ENCODE assay signal across 10 mouse cellular contexts in the genomic region with DNA sequence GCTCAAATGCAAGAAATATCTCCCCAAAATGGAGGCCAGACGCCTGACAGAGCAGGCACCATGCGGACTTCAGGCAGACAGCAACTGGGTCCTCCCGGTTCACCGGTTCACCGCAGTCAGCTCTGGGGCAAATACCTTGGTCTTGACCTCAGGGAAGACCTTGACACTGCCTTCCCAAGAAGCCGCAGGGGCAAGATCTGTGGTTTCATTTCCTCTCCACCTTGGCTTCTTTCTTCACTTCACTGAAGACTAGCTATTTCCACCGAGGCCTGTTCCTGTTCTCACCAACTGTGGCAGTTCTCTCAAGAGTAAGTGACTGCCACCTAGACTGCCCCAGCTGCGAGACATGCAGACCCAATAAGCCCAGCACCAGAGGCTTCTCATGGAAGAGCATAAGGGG. TPM values are rescaled to one million over a fixed set of nuclear protein-coding genes. Genes with fewer than 3 reads are reported as not detected.
DNase-seq lines count a peak whose midpoint lies in the region; ATAC-seq lines count a peak whose summit lies in the region.
"Had no signal": no experiment of that assay in that cellular context is flagged by ENCODE, and none has a peak within 500 bp of the region (broad histone marks: within the 10 kb centered on the region; RNA-seq: fewer than 3 reads in every experiment).

No protein-coding gene starts in this region.

- H3K9ac ChIP-seq in heart, embryonic 15.5 days, result no peak overlapping the region
- H3K9ac ChIP-seq in heart, embryonic 11.5 days (ENCODE audit: low read depth, low read length), result no peak overlapping the region
- H3K9ac ChIP-seq: embryonic facial prominence, embryonic 15.5 days had no signal

- intact Hi-C loops in left cerebral cortex, postnatal 14 days (cut with DNase I), result loop anchor here (5.0 kb wide), 1 partner anchor 38 kb away; no protein-coding TSS in a partner anchor

- ATAC-seq in heart, embryonic 15.5 days (replicated peaks; ENCODE audit: insufficient number of reproducible peaks, insufficient read depth, low FRiP score, low read depth), result no peak
- no peak for ATAC-seq in heart, embryonic 11.5 days (replicated peaks; ENCODE audit: insufficient number of reproducible peaks, low FRiP score, low TSS enrichment)
- ATAC-seq in activated CD4-positive, CD25-positive, alpha-beta regulatory T cell, adult 4 months, result peak; percentile 72

- H3K27me3 ChIP-seq in heart, embryonic 15.5 days, result no peaks in the 10 kb centered on the region
- no peaks in the 10 kb centered on the region for H3K27me3 ChIP-seq in heart, embryonic 11.5 days (ENCODE audit: control insufficient read depth, insufficient read depth, low read length)
- H3K27me3 ChIP-seq: embryonic facial prominence, embryonic 15.5 days had no signal

- H3K36me3 ChIP-seq in heart, embryonic 15.5 days, result no peaks in the 10 kb centered on the region
- no peaks in the 10 kb centered on the region for H3K36me3 ChIP-seq in heart, embryonic 11.5 days (ENCODE audit: control insufficient read depth, insufficient read depth, low read length)
- H3K36me3 ChIP-seq: embryonic facial prominence, embryonic 15.5 days had no signal

- H3K27ac ChIP-seq in heart, embryonic 15.5 days, result peak overlapping the region; percentile 60
- H3K27ac ChIP-seq in heart, embryonic 11.5 days (ENCODE audit: low read depth, low read length), result no peak overlapping the region
- H3K27ac ChIP-seq: embryonic facial prominence, embryonic 15.5 days had no signal

- H3K4me3 ChIP-seq in heart, embryonic 15.5 days, result no peak overlapping the region
- H3K4me3 ChIP-seq in heart, embryonic 11.5 days (ENCODE audit: low read depth, low read length), result no peak overlapping the region
- H3K4me3 ChIP-seq: embryonic facial prominence, embryonic 15.5 days had no signal

- no peak overlapping the region for H3K4me2 ChIP-seq in heart, embryonic 15.5 days
- no peak overlapping the region for H3K4me2 ChIP-seq in heart, embryonic 11.5 days
- H3K4me2 ChIP-seq: embryonic facial prominence, embryonic 15.5 days; midbrain, embryonic 11.5 days had no signal

- peak; percentile 91 for DNase-seq in A20 (ENCODE audit: low read depth, low spot score)
- DNase-seq in natural killer cell, adult 2 months (ENCODE audit: low spot score in 2 of 2), result peak; percentile 55 to 73
- DNase-seq in neural tube, embryonic 10.5 days (ENCODE audit: extremely low spot score, low spot score), result no peak
- no peak for DNase-seq in left cerebral cortex, postnatal 14 days (ENCODE audit: low spot score in 2 of 2)
- no peak for DNase-seq in right cerebral cortex, adult 18-20 months

- no peaks in the 10 kb centered on the region for H3K9me3 ChIP-seq in heart, embryonic 15.5 days (replicated peaks)
- H3K9me3 ChIP-seq in heart, embryonic 11.5 days (replicated peaks; ENCODE audit: control insufficient read depth, low read length), result no peaks in the 10 kb centered on the region
- H3K9me3 ChIP-seq: embryonic facial prominence, embryonic 15.5 days had no signal

- peaks cover 25% of the 10 kb centered on the region for H3K4me1 ChIP-seq in heart, embryonic 15.5 days (replicated peaks)
- peaks cover 21% of the 10 kb centered on the region for H3K4me1 ChIP-seq in heart, embryonic 11.5 days (ENCODE audit: control insufficient read depth, insufficient read depth, low read length)

- 59% methylated on average over 8 of the region's 8 CpGs for WGBS in heart, embryonic 15.5 days
- 62% methylated on average over 8 of the region's 8 CpGs for WGBS in heart, embryonic 11.5 days (ENCODE audit: insufficient replicate concordance)

RNA-seq across cellular contexts. Expression of gene Fmnl3, which starts 5.4 kb away (rescaled TPM):
- 14.0 and 17.8 TPM in 2 replicates for polyA plus RNA-seq in heart, embryonic 15.5 days (2015; fragmentation: Nextera tagmentation; extraction: Ambion mirVana)
- polyA plus RNA-seq in heart, embryonic 11.5 days (2014; fragmentation: Nextera tagmentation; extraction: Ambion mirVana), result 11.0 and 11.4 TPM in 2 replicates
- 1 to 10 TPM; 6.1 to 9.0 TPM for polyA plus RNA-seq in activated CD4-positive, CD25-positive, alpha-beta regulatory T cell, adult 4 months (2017; shearing (Covaris generic))
- total RNA-seq in left cerebral cortex, postnatal 14 days (2021), result 10 to 100 TPM; 11.3 to 13.4 TPM

RNA-seq across cellular contexts. Expression of gene Tmbim6, which starts 27.8 kb away (rescaled TPM):
- 221 and 295 TPM in 2 replicates for polyA plus RNA-seq in heart, embryonic 15.5 days (2015; fragmentation: Nextera tagmentation; extraction: Ambion mirVana)
- polyA plus RNA-seq in heart, embryonic 11.5 days (2014; fragmentation: Nextera tagmentation; extraction: Ambion mirVana), result 233 and 290 TPM in 2 replicates
- polyA plus RNA-seq in activated CD4-positive, CD25-positive, alpha-beta regulatory T cell, adult 4 months (2017; shearing (Covaris generic)), result 1,000 to 10,000 TPM in 1 of 2 experiments, 100 to 1,000 TPM in 1; 855 to 1,076 TPM
- total RNA-seq in left cerebral cortex, postnatal 14 days (2021), result 100 to 1,000 TPM; 330 to 349 TPM

Comparison
In these comparisons a context has a peak if more than half of its experiments do, and no peak if none do; other contexts are left out.
1. DNase-seq: peak in A20 (single experiment) and natural killer cell, adult 2 months (2 of 2); none in neural tube, embryonic 10.5 days (single experiment), left cerebral cortex, postnatal 14 days (0 of 2) and right cerebral cortex, adult 18-20 months (single experiment).